Mouse (Mus musculus) ovary, postnatal 10 days (tissue): ENCODE data around the gene Bbs1.
"Not testable (repeated sequence)": the region's sequence is repeated elsewhere in the genome, so short reads cannot be mapped to it uniquely, and the experiment has no call there.

ENCODE experiments used
- DNase-seq: peaks from one replicate; pipeline ENCODE4 v3.0.0; 2022; ENCODE audit warnings: low spot score

The Bbs1 gene

GRCm38 (mm10) chr19:4905979-4906794 lies at the start of gene Bbs1:
Bbs1 (minus strand) TSS chr19:4906628.
- peak; percentile 77 for DNase-seq

- DNase-seq, result not testable (repeated sequence)
Observed at GRCm38 (mm10) chr19:4948641-4949040, 42.2 kb upstream of the Bbs1 start.

GRCm38 (mm10) chr19:4945540-4945939 lies 39.1 kb upstream of the Bbs1 start:
- no peak for DNase-seq

GRCm38 (mm10) chr19:4943253-4943588 lies 36.8 kb upstream of the Bbs1 start:
- DNase-seq, result no peak

GRCm38 (mm10) chr19:4942551-4943252 lies 36.3 kb upstream of the Bbs1 start, which contains the start of gene Peli3:
Peli3 (minus strand) TSS chr19:4943127.
- peak; percentile 57 for DNase-seq

- no peak for DNase-seq
Observed at GRCm38 (mm10) chr19:4937444-4938310, 31.2 kb upstream of the Bbs1 start.

GRCm38 (mm10) chr19:4936896-4937295 lies 30.5 kb upstream of the Bbs1 start:
- no peak for DNase-seq

- DNase-seq, result no peak
Observed at GRCm38 (mm10) chr19:4928781-4929180, 22.4 kb upstream of the Bbs1 start.

- DNase-seq, result peak; percentile 96
Observed at GRCm38 (mm10) chr19:4927904-4928531, 21.6 kb upstream of the Bbs1 start, which contains the start of gene Dpp3. Dpp3 (minus strand) TSS chr19:4928287.

- no peak for DNase-seq
Observed at GRCm38 (mm10) chr19:4925121-4925860, 18.9 kb upstream of the Bbs1 start.

- DNase-seq, result no peak
Observed at GRCm38 (mm10) chr19:4919652-4920051, 13.2 kb upstream of the Bbs1 start.

- DNase-seq, result no peak
Observed at GRCm38 (mm10) chr19:4916827-4917226, 10.4 kb upstream of the Bbs1 start.

GRCm38 (mm10) chr19:4915924-4916603 lies 9.6 kb upstream of the Bbs1 start:
- no peak for DNase-seq

GRCm38 (mm10) chr19:4909376-4909775 lies 2.9 kb upstream of the Bbs1 start:
- DNase-seq, result no peak

- DNase-seq, result no peak
Observed at GRCm38 (mm10) chr19:4908107-4908506, 1.7 kb upstream of the Bbs1 start.

- no peak for DNase-seq
Observed at GRCm38 (mm10) chr19:4899888-4900287, 6.5 kb downstream of the Bbs1 start.

- no peak for DNase-seq
Observed at GRCm38 (mm10) chr19:4898972-4899371, 7.5 kb downstream of the Bbs1 start.

- no peak for DNase-seq
Observed at GRCm38 (mm10) chr19:4896780-4897520, 9.5 kb downstream of the Bbs1 start.

GRCm38 (mm10) chr19:4891798-4892197 lies 14.6 kb downstream of the Bbs1 start:
- no peak for DNase-seq

- no peak for DNase-seq
Observed at GRCm38 (mm10) chr19:4889791-4890190, 16.6 kb downstream of the Bbs1 start.
